Mouse (Mus musculus): ENCODE results near the gene Tbc1d1.

Gene Tbc1d1

GRCm38 (mm10) chr5:64160705-64161391, 4.7 kb downstream of the Tbc1d1 start:
- DNase-seq (ENCODE audit: low spot score) = peak; percentile 55

- no peak for DNase-seq (ENCODE audit: low spot score)
Measured at GRCm38 (mm10) chr5:64161917-64162316, 5.8 kb downstream of the Tbc1d1 start.

- DNase-seq (ENCODE audit: low spot score) = no peak
Measured at GRCm38 (mm10) chr5:64162582-64162981, 6.5 kb downstream of the Tbc1d1 start.

- no peak for DNase-seq (ENCODE audit: low spot score)
Measured at GRCm38 (mm10) chr5:64164414-64164813, 8.3 kb downstream of the Tbc1d1 start.

GRCm38 (mm10) chr5:64165826-64166225, 9.7 kb downstream of the Tbc1d1 start:
- no peak for DNase-seq (ENCODE audit: low spot score)

- DNase-seq (ENCODE audit: low spot score) = no peak
Measured at GRCm38 (mm10) chr5:64168990-64169540, 13.0 kb downstream of the Tbc1d1 start.

- DNase-seq (ENCODE audit: low spot score) = no peak
Measured at GRCm38 (mm10) chr5:64172884-64173283, 16.8 kb downstream of the Tbc1d1 start.

- DNase-seq (ENCODE audit: low spot score) = no peak
Measured at GRCm38 (mm10) chr5:64173302-64173701, 17.2 kb downstream of the Tbc1d1 start.

GRCm38 (mm10) chr5:64174429-64174935, 18.4 kb downstream of the Tbc1d1 start:
- no peak for DNase-seq (ENCODE audit: low spot score)

- DNase-seq (ENCODE audit: low spot score) = no peak
Measured at GRCm38 (mm10) chr5:64180548-64180947, 24.4 kb downstream of the Tbc1d1 start.

- no peak for DNase-seq (ENCODE audit: low spot score)
Measured at GRCm38 (mm10) chr5:64183712-64184111, 27.6 kb downstream of the Tbc1d1 start.

GRCm38 (mm10) chr5:64185257-64185656, 29.2 kb downstream of the Tbc1d1 start:
- DNase-seq (ENCODE audit: low spot score) = no peak

GRCm38 (mm10) chr5:64186566-64186965, 30.5 kb downstream of the Tbc1d1 start:
- no peak for DNase-seq (ENCODE audit: low spot score)

GRCm38 (mm10) chr5:64188083-64188648, 32.1 kb downstream of the Tbc1d1 start:
- DNase-seq (ENCODE audit: low spot score) = no peak

GRCm38 (mm10) chr5:64190892-64191291, 34.8 kb downstream of the Tbc1d1 start:
- no peak for DNase-seq (ENCODE audit: low spot score)

GRCm38 (mm10) chr5:64193353-64193752, 37.2 kb downstream of the Tbc1d1 start:
- DNase-seq (ENCODE audit: low spot score) = peak; percentile 38

GRCm38 (mm10) chr5:64196250-64196865, 40.3 kb downstream of the Tbc1d1 start:
- DNase-seq (ENCODE audit: low spot score) = no peak

GRCm38 (mm10) chr5:64196866-64197321, 40.8 kb downstream of the Tbc1d1 start:
- DNase-seq (ENCODE audit: low spot score) = no peak

GRCm38 (mm10) chr5:64198624-64199023, 42.5 kb downstream of the Tbc1d1 start:
- no peak for DNase-seq (ENCODE audit: low spot score)

GRCm38 (mm10) chr5:64201071-64201470, 45.0 kb downstream of the Tbc1d1 start:
- DNase-seq (ENCODE audit: low spot score) = no peak

GRCm38 (mm10) chr5:64202306-64202705, 46.2 kb downstream of the Tbc1d1 start:
- DNase-seq (ENCODE audit: low spot score) = peak; percentile 82

- no peak for DNase-seq (ENCODE audit: low spot score)
Measured at GRCm38 (mm10) chr5:64205610-64206009, 49.5 kb downstream of the Tbc1d1 start.

- no peak for DNase-seq (ENCODE audit: low spot score)
Measured at GRCm38 (mm10) chr5:64206431-64206830, 50.3 kb downstream of the Tbc1d1 start.
